Mouse (Mus musculus) limb, embryonic 14.5 days (tissue): ENCODE results near the gene Ung. TPM values are rescaled to one million over a fixed set of nuclear protein-coding genes. Genes with fewer than 3 reads are reported as not detected.

Source experiments
- ATAC-seq: fragments of 200-750 bp; cut with Nextera tagmentation; 2 replicates; pipeline ENCODE4 v1.8.0; 2017; ENCODE audit warnings: low read depth, moderate number of reproducible peaks, moderate TSS enrichment; ENCODE audit not compliant: low FRiP score
- DNase-seq: peaks from one replicate; pipeline ENCODE4 v3.0.0-alpha.2; 2015; ENCODE audit warnings: low spot score
- H3K27ac ChIP-seq: fragments of 300-500 bp; sonication (generic); replicated peaks from 2 replicates; pipeline ENCODE4 v1.5.1; 2014; ENCODE audit warnings: low read depth, mild to moderate bottlenecking, low read length, moderate library complexity, mixed read lengths
- H3K27me3 ChIP-seq: fragments of 300-500 bp; sonication (generic); 2 replicates; pipeline ENCODE4 v1.6.1; 2014; ENCODE audit warnings: low read length, mixed read lengths; ENCODE audit not compliant: control insufficient read depth, insufficient read depth
- H3K36me3 ChIP-seq: fragments of 300-500 bp; sonication (generic); 2 replicates; pipeline ENCODE4 v1.6.1; 2014; ENCODE audit warnings: mild to moderate bottlenecking, low read length, moderate library complexity, mixed read lengths; ENCODE audit not compliant: control insufficient read depth, insufficient read depth
- H3K4me1 ChIP-seq: fragments of 300-500 bp; sonication (generic); 2 replicates; pipeline ENCODE4 v1.6.1; 2014; ENCODE audit warnings: antibody characterized with exemption, low read length, mixed read lengths; ENCODE audit not compliant: control insufficient read depth, insufficient read depth
- H3K4me2 ChIP-seq: fragments of 300-500 bp; sonication (generic); replicated peaks from 2 replicates; pipeline ENCODE4 v1.6.1; 2014; ENCODE audit warnings: low read depth, mild to moderate bottlenecking, low read length, moderate library complexity; ENCODE audit not compliant: severe bottlenecking
- H3K4me3 ChIP-seq: fragments of 300-500 bp; sonication (generic); replicated peaks from 2 replicates; pipeline ENCODE4 v1.5.1; 2014; ENCODE audit warnings: low read length
- H3K9ac ChIP-seq: fragments of 300-500 bp; sonication (generic); 2 replicates; pipeline ENCODE4 v1.6.1; 2014; ENCODE audit warnings: mild to moderate bottlenecking, low read depth, low read length, moderate library complexity; ENCODE audit not compliant: severe bottlenecking
- H3K9me3 ChIP-seq: fragments of 300-500 bp; sonication (generic); 2 replicates; pipeline ENCODE4 v1.6.1; 2016; ENCODE audit warnings: low read length; ENCODE audit not compliant: control insufficient read depth
- POLR2A ChIP-seq: fragments of 200-500 bp; IDR thresholded peaks from 2 replicates; pipeline ENCODE4 v1.8.0; 2012; ENCODE audit warnings: inconsistent platforms, mild to moderate bottlenecking, moderate library complexity, borderline replicate concordance; ENCODE audit not compliant: insufficient read depth, insufficient read length; ENCODE audit errors: extremely low read depth
- WGBS: fragments of 180-500 bp; shearing (Covaris S2); extraction: QIAGEN DNeasy Blood & Tissue Kit; methylation state at CpG from one replicate; pipeline ENCODE4 v1.1.7; 2014; 5-methylcytosine and 5-hydroxymethylcytosine counted together
- polyA plus RNA-seq, 2 experiments: library from polyadenylated mRNA; depleted of rRNA in 1 of 2; stranded (reverse) in 1 of 2; unstranded in 1 of 2; fragments of >200 nt; fragmentation: Nextera tagmentation in 1 of 2; extraction: Ambion mirVana in 1 of 2; gene quantifications; 2 replicates each; pipeline versions ENCODE4 v1.2.1 to v1.2.3; 2012 to 2014

Ung gene
- polyA plus RNA-seq, 2 experiments = 23.7 to 31.4 TPM

DNA sequence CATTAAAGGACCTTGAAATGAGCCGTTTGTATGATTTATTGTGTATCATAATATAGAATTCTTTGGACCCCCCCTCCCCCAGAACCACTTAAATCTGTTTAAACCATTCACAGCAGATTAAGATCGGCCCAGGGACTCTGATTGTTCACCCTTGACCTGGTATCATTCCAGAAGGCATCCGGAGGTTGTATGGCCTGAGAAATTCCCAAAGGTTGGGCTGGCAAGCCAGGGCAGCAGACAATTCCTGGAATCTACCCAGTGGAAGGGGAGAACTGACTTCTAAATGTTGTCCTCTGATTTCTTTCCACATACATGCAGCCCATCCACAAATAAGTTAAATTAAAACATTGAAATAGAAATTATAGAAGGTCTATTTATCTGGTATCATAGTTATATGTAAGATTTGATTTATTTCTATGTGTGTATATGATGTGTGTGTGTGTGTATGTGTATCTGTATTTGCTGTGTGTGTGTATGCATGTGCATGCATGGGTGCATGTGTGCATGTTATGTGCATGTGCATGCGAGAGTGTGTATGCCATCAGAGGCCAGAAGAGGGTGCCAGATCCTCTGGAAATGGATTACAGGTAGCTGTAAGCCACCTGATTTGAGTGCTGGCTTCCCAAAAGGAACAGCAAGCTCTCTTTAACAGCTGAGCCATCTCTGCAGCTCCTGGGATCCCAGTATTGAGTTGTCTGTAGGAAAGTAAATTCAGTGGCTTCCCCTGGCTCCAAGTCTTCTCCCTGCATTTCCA lies 48.0 kb downstream of the Ung start:
- Histone ChIP-seq H3K27ac (no peak overlapping the region), H3K36me3 (no peaks in the 10 kb centered on the region), H3K9me3 (no peaks in the 10 kb centered on the region), H3K27me3 (no peaks in the 10 kb centered on the region), H3K4me1 (peaks cover 6% of the 10 kb centered on the region; the same call in 1 of the 2 replicates), H3K4me3 (no peak overlapping the region), H3K4me2 (no peak overlapping the region), H3K9ac (no peak overlapping the region)
- 78% methylated on average over 4 of the region's 4 CpGs for WGBS
- ATAC-seq (no peak), DNase-seq (no peak)
- TF ChIP-seq POLR2A = no peak

DNA sequence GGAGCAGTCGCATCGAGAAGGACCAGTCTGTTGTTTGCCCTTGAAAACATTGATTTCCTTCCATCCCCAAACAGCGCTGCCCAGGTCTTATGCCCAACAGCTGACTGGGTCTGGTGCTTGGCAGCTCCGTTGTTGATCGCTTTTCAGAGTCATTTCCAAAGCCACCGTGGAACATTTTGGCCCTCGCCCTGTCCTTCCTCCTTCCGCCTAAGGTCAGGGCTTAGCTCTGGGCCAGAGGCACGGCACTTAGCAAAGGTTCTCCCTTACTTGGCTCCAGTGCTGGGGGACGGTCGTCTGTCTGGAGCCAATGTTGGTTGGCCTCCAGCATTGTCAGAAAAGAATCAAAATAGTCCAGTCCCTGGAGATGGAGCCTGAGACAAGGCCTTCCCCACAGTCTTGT lies 49.4 kb downstream of the Ung start:
- no peak overlapping the region for H3K4me3 ChIP-seq
- no peaks in the 10 kb centered on the region for H3K9me3 ChIP-seq
- no peak overlapping the region for H3K27ac ChIP-seq

DNA sequence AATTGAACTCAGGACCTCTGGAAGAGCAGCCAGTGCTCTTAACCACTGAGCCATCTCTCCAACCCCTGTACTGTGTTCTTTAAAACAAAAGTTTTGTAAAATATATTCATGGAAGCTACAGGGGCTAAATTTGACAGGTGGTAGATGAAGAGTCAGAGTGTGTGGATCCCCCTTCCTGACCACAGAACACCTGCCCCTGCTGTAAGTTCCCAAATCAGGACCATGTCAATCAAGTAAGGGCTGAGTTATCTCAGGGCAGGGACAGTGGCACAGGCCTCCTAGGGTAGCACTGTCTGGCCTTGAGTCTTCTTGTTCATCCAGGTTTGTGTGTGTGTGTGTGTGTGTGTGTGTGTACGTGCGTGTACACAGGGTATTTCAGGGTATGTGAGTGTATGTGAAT lies 53.3 kb downstream of the Ung start:
- Histone ChIP-seq H3K27me3 (no peaks in the 10 kb centered on the region), H3K4me2 (no peak overlapping the region), H3K36me3 (no peaks in the 10 kb centered on the region), H3K27ac (no peak overlapping the region), H3K9me3 (no peaks in the 10 kb centered on the region), H3K4me3 (no peak overlapping the region), H3K4me1 (no peaks in the 10 kb centered on the region), H3K9ac (no peak overlapping the region)
- ATAC-seq (no peak), DNase-seq (no peak)
- 97% methylated on average over 2 of the region's 2 CpGs for WGBS
- no peak for TF ChIP-seq POLR2A

More for the DNA sequence above, 49.4 kb downstream of the Ung start:
- Histone ChIP-seq H3K4me2 (no peak overlapping the region), H3K9ac (no peak overlapping the region), H3K36me3 (no peaks in the 10 kb centered on the region), H3K4me1 (peaks cover 6% of the 10 kb centered on the region; the same call in 1 of the 2 replicates), H3K27me3 (no peaks in the 10 kb centered on the region)
- TF ChIP-seq POLR2A = no peak
- WGBS = 85% methylated on average over 11 of the region's 11 CpGs
- ATAC-seq (no peak), DNase-seq (no peak)

DNA sequence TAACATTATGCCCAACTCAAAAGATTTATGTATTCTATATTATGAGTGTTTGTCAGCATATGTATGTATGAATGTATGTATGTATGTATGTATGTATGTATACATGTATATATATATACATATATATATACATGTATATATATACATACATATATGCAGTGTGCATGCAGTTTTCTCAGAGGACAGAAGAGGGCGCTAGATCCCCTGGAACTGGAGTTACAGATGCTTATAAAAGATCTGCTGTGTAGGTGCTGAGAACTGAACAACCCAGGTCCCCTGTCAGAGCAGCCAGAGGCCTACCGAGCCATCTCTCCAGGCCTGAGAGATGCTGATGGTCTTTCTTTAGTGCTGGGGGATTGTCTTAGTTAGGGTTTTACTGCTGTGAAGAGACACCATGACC lies 56.9 kb downstream of the Ung start:
- Histone ChIP-seq H3K9me3 (no peaks in the 10 kb centered on the region), H3K9ac (no peak overlapping the region), H3K4me2 (no peak overlapping the region), H3K4me3 (no peak overlapping the region), H3K27ac (no peak overlapping the region), H3K27me3 (no peaks in the 10 kb centered on the region), H3K36me3 (no peaks in the 10 kb centered on the region), H3K4me1 (no peaks in the 10 kb centered on the region)
- TF ChIP-seq POLR2A = no peak
- DNase-seq = no peak
- ATAC-seq = no peak
- WGBS = 83% methylated on average over 2 of the region's 2 CpGs

Other genes starting within 250 kb of the Ung start
- gene Coro1c, start 221.6 kb upstream of the Ung start, polyA plus RNA-seq (2012; rRNA removed) = 63.8 and 68.9 TPM in 2 replicates
- gene Coro1c, start 221.6 kb upstream of the Ung start, polyA plus RNA-seq (2014; fragmentation: Nextera tagmentation; extraction: Ambion mirVana) = 92.4 and 96.9 TPM in 2 replicates
- 12.0 and 15.6 TPM in 2 replicates for gene Ssh1, start 136.5 kb upstream of the Ung start, polyA plus RNA-seq (2012; rRNA removed)
- 21.9 and 24.6 TPM in 2 replicates for gene Ssh1, start 136.5 kb upstream of the Ung start, polyA plus RNA-seq (2014; fragmentation: Nextera tagmentation; extraction: Ambion mirVana)
- gene Dao, start 126.7 kb upstream of the Ung start, polyA plus RNA-seq (2012; rRNA removed) = 0.05 TPM in 1 of 2 replicates, not detected in the other
- gene Dao, start 126.7 kb upstream of the Ung start, polyA plus RNA-seq (2014; fragmentation: Nextera tagmentation; extraction: Ambion mirVana) = not detected in 2 replicates
- gene Usp30, start 64.9 kb upstream of the Ung start, polyA plus RNA-seq (2012; rRNA removed) = 29.0 and 35.3 TPM in 2 replicates
- 11.4 and 13.4 TPM in 2 replicates for gene Usp30, start 64.9 kb upstream of the Ung start, polyA plus RNA-seq (2014; fragmentation: Nextera tagmentation; extraction: Ambion mirVana)
- 0.10 and 0.21 TPM in 2 replicates for gene Svop, start 38.8 kb upstream of the Ung start, polyA plus RNA-seq (2012; rRNA removed)
- gene Svop, start 38.8 kb upstream of the Ung start, polyA plus RNA-seq (2014; fragmentation: Nextera tagmentation; extraction: Ambion mirVana) = 0.11 TPM in 1 of 2 replicates, not detected in the other
- 15.5 and 18.9 TPM in 2 replicates for gene Alkbh2, start 2.2 kb upstream of the Ung start, polyA plus RNA-seq (2012; rRNA removed)
- 10.9 and 11.5 TPM in 2 replicates for gene Alkbh2, start 2.2 kb upstream of the Ung start, polyA plus RNA-seq (2014; fragmentation: Nextera tagmentation; extraction: Ambion mirVana)
- gene Acacb, start 16.1 kb downstream of the Ung start, polyA plus RNA-seq (2012; rRNA removed) = 4.9 and 6.0 TPM in 2 replicates
- 2.7 and 3.7 TPM in 2 replicates for gene Acacb, start 16.1 kb downstream of the Ung start, polyA plus RNA-seq (2014; fragmentation: Nextera tagmentation; extraction: Ambion mirVana)
- 0.09 and 0.13 TPM in 2 replicates for gene Foxn4, start 143.4 kb downstream of the Ung start, polyA plus RNA-seq (2012; rRNA removed)
- gene Foxn4, start 143.4 kb downstream of the Ung start, polyA plus RNA-seq (2014; fragmentation: Nextera tagmentation; extraction: Ambion mirVana) = not detected in 2 replicates
- 1.6 TPM in 2 replicates for gene Myo1h, start 158.8 kb downstream of the Ung start, polyA plus RNA-seq (2012; rRNA removed)
- gene Myo1h, start 158.8 kb downstream of the Ung start, polyA plus RNA-seq (2014; fragmentation: Nextera tagmentation; extraction: Ambion mirVana) = 2.2 and 2.4 TPM in 2 replicates